Mouse (Mus musculus) layer of hippocampus, postnatal 25 days (tissue): Measurements from ENCODE around the gene Oxct2b. TPM values are rescaled to one million over a fixed set of nuclear protein-coding genes. Genes with fewer than 3 reads are reported as not detected.

ENCODE experiments used
- total RNA-seq, 2 experiments: library from RNA; stranded (reverse); gene quantifications; 2 replicates each; pipeline ENCODE4 v1.2.3; 2021

Oxct2b gene
- total RNA-seq, 2 experiments from 2014 or later, result not detected

Other genes starting within 250 kb of the Oxct2b start
- 100 to 1,000 TPM; 299 to 313 TPM for gene Cap1, start 230.2 kb upstream of the Oxct2b start, total RNA-seq
- gene Mfsd2a, start 155.1 kb upstream of the Oxct2b start, total RNA-seq, result 10 to 100 TPM; 37.9 to 54.8 TPM
- gene Mycl, start 120.6 kb upstream of the Oxct2b start, total RNA-seq, result 10 to 100 TPM; 33.9 to 37.8 TPM
- 10 to 100 TPM; 20.2 to 26.9 TPM for gene Trit1, start 99.7 kb upstream of the Oxct2b start, total RNA-seq
- under 1 TPM; 0.22 to 0.45 TPM for gene Bmp8b, start 11.1 kb upstream of the Oxct2b start, total RNA-seq
- gene Ppie, start 23.7 kb downstream of the Oxct2b start, total RNA-seq, result 10 to 100 TPM; 20.3 to 21.8 TPM
- 100 to 1,000 TPM; 486 to 540 TPM for gene Hpcal4, start 67.0 kb downstream of the Oxct2b start, total RNA-seq
- 10 to 100 TPM; 15.7 to 16.3 TPM for gene Nt5c1a, start 85.2 kb downstream of the Oxct2b start, total RNA-seq
- 1 to 10 TPM; 3.9 to 4.8 TPM for gene Heyl, start 117.3 kb downstream of the Oxct2b start, total RNA-seq
- 10 to 100 TPM; 46.3 to 46.5 TPM for gene Pabpc4, start 146.1 kb downstream of the Oxct2b start, total RNA-seq
- gene Oxct2a, start 207.4 kb downstream of the Oxct2b start, total RNA-seq, result not detected
- under 1 TPM in 1 of 2 experiments, not detected in 1; 0.22 TPM for gene Bmp8a, start 227.0 kb downstream of the Oxct2b start, total RNA-seq